Mouse (Mus musculus): Measurements from ENCODE around the gene Exph5. TPM values are rescaled to one million over a fixed set of nuclear protein-coding genes. Genes with fewer than 3 reads are reported as not detected.

The Exph5 gene
- polyA plus RNA-seq, 1 experiment from 2014 or later: 0.35 TPM

- Histone ChIP-seq H3K4me1 (replicated peaks) (no peaks in the 10 kb centered on the region; the same call in 1 of the 2 replicates), H3K36me3 (replicated peaks) (no peaks in the 10 kb centered on the region), H3K9ac (no peak overlapping the region), H3K27me3 (no peaks in the 10 kb centered on the region), H3K9me3 (replicated peaks) (no peaks in the 10 kb centered on the region), H3K27ac (replicated peaks) (no peak overlapping the region), H3K4me2 (no peak overlapping the region), H3K4me3 (replicated peaks) (no peak overlapping the region)
- 11% methylated on average over 3 of the region's 3 CpGs for WGBS (ENCODE audit: insufficient replicate concordance)
- ATAC-seq (ENCODE audit: insufficient read depth): no peak
These were observed 69.9 kb downstream of the Exph5 start for GRCm38 (mm10) chr9:53371339-53371738.

DNA sequence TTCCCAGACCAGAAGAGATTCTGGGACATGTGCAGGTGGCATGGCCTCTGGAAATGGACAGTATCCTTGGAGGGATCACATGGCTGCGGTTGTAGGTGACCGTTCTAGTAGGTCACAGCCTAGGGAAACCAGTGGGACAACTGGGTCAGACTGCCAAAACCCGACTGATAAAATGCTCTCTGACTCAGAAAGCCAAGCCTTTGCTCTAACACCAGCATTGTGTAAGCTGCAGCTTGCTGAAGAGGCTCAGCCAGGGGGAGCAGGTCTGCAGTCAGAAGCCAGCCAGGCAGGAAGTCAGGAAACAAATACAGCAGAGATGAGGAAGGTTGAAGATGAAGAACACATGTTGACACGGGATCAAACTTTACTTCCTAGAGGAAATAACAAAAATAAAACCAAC, 74.4 kb downstream of the Exph5 start:
- no peaks in the 10 kb centered on the region; the same call in 1 of the 2 replicates for H3K4me1 ChIP-seq (replicated peaks)

DNA sequence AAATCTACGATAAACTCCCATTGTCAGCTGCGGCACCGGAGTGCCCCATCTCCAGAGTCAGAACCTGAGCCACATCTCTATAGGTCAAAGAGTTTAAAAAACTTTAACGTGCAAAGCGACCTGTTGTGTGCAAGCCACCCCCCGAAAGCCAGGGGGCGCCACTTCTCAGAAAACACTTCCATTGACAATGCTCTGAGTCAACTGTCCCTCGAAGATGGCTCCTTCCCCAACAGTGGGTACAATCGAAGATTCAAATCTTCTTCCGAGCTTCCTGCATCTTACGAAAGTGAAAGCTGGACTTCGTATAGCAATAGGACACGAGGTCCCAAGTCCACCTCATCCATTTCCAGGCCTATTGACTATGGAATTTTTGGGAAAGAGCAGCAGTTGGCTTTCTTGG, 75.3 kb downstream of the Exph5 start:
- H3K27me3 ChIP-seq: no peaks in the 10 kb centered on the region
- WGBS (ENCODE audit: insufficient replicate concordance): 72% methylated on average over 13 of the region's 13 CpGs
- H3K36me3 ChIP-seq (replicated peaks): no peaks in the 10 kb centered on the region
- no peak overlapping the region for H3K4me2 ChIP-seq
- H3K9me3 ChIP-seq (replicated peaks): no peaks in the 10 kb centered on the region
- no peak overlapping the region for H3K9ac ChIP-seq
- no peak for ATAC-seq (ENCODE audit: insufficient read depth)
- no peak overlapping the region for H3K27ac ChIP-seq (replicated peaks)
- H3K4me1 ChIP-seq (replicated peaks): no peaks in the 10 kb centered on the region; the same call in 1 of the 2 replicates
- H3K4me3 ChIP-seq (replicated peaks): no peak overlapping the region

More for the DNA sequence above, 74.4 kb downstream of the Exph5 start:
- no peaks in the 10 kb centered on the region for H3K27me3 ChIP-seq
- H3K9me3 ChIP-seq (replicated peaks): no peaks in the 10 kb centered on the region
- H3K9ac ChIP-seq: no peak overlapping the region
- no peak for ATAC-seq (ENCODE audit: insufficient read depth)
- 55% methylated on average over 4 of the region's 4 CpGs for WGBS (ENCODE audit: insufficient replicate concordance)
- no peak overlapping the region for H3K4me2 ChIP-seq
- H3K4me3 ChIP-seq (replicated peaks): no peak overlapping the region
- H3K27ac ChIP-seq (replicated peaks): no peak overlapping the region
- no peaks in the 10 kb centered on the region for H3K36me3 ChIP-seq (replicated peaks)

- no peak overlapping the region for H3K9ac ChIP-seq
- ATAC-seq (ENCODE audit: insufficient read depth): no peak
These were observed 76.1 kb downstream of the Exph5 start for GRCm38 (mm10) chr9:53377597-53377996.

GRCm38 (mm10) chr9:53378171-53378570, 76.7 kb downstream of the Exph5 start:
- Histone ChIP-seq H3K4me2 (no peak overlapping the region), H3K4me3 (replicated peaks) (no peak overlapping the region), H3K9ac (no peak overlapping the region), H3K27me3 (peaks cover 8% of the 10 kb centered on the region), H3K4me1 (replicated peaks) (no peaks in the 10 kb centered on the region; the same call in 1 of the 2 replicates), H3K36me3 (replicated peaks) (no peaks in the 10 kb centered on the region), H3K27ac (replicated peaks) (no peak overlapping the region), H3K9me3 (replicated peaks) (no peaks in the 10 kb centered on the region)
- ATAC-seq (ENCODE audit: insufficient read depth): no peak
- 55% methylated on average over 3 of the region's 3 CpGs for WGBS (ENCODE audit: insufficient replicate concordance)

More at GRCm38 (mm10) chr9:53377597-53377996, 76.1 kb downstream of the Exph5 start:
- H3K4me1 ChIP-seq (replicated peaks): no peaks in the 10 kb centered on the region; the same call in 1 of the 2 replicates
- no peaks in the 10 kb centered on the region for H3K36me3 ChIP-seq (replicated peaks)
- peaks cover 2% of the 10 kb centered on the region; the same call in 1 of the 2 replicates for H3K27me3 ChIP-seq
- H3K4me2 ChIP-seq: no peak overlapping the region
- 32% methylated on average over 5 of the region's 5 CpGs for WGBS (ENCODE audit: insufficient replicate concordance)
- H3K4me3 ChIP-seq (replicated peaks): no peak overlapping the region
- no peak overlapping the region for H3K27ac ChIP-seq (replicated peaks)
- H3K9me3 ChIP-seq (replicated peaks): no peaks in the 10 kb centered on the region

GRCm38 (mm10) chr9:53380595-53380994, 79.1 kb downstream of the Exph5 start:
- Histone ChIP-seq H3K27ac (replicated peaks) (no peak overlapping the region), H3K9me3 (replicated peaks) (no peaks in the 10 kb centered on the region), H3K27me3 (peaks cover 27% of the 10 kb centered on the region), H3K4me3 (replicated peaks) (no peak overlapping the region), H3K4me2 (no peak overlapping the region), H3K9ac (no peak overlapping the region), H3K36me3 (replicated peaks) (no peaks in the 10 kb centered on the region), H3K4me1 (replicated peaks) (peaks cover 5% of the 10 kb centered on the region)
- 17% methylated on average over 2 of the region's 2 CpGs for WGBS (ENCODE audit: insufficient replicate concordance)
- ATAC-seq (ENCODE audit: insufficient read depth): no peak

GRCm38 (mm10) chr9:53381113-53381615, 79.7 kb downstream of the Exph5 start:
- Histone ChIP-seq H3K9ac (no peak overlapping the region), H3K9me3 (replicated peaks) (no peaks in the 10 kb centered on the region), H3K4me3 (replicated peaks) (no peak overlapping the region), H3K4me2 (no peak overlapping the region), H3K4me1 (replicated peaks) (peaks cover 5% of the 10 kb centered on the region), H3K36me3 (replicated peaks) (no peaks in the 10 kb centered on the region), H3K27ac (replicated peaks) (no peak overlapping the region), H3K27me3 (peaks cover 30% of the 10 kb centered on the region)
- ATAC-seq (ENCODE audit: insufficient read depth): no peak
- WGBS (ENCODE audit: insufficient replicate concordance): 66% methylated on average over 5 of the region's 5 CpGs

GRCm38 (mm10) chr9:53383951-53384866, 82.7 kb downstream of the Exph5 start, which contains the start of gene Kdelc2:
Gene Kdelc2 (plus strand): TSS chr9:53384025.
- peak within 1 kb of the TSS; percentile 70 for H3K4me2 ChIP-seq
- H3K27me3 ChIP-seq: peaks cover 30% of the 10 kb centered on the region
- H3K9ac ChIP-seq: peak within 1 kb of the TSS; percentile 54
- peaks cover 5% of the 10 kb centered on the region for H3K4me1 ChIP-seq (replicated peaks)
- WGBS (ENCODE audit: insufficient replicate concordance): under 1% methylated on average over 75 of the region's 75 CpGs
- H3K4me3 ChIP-seq (replicated peaks): peak within 1 kb of the TSS; percentile 62
- H3K27ac ChIP-seq (replicated peaks): peak within 1 kb of the TSS; percentile 79
- H3K36me3 ChIP-seq (replicated peaks): 0 out of 2 replicates have a peak, but pooled peaks cover 2% of the 10 kb centered on the region
- peak; percentile 76 for ATAC-seq (ENCODE audit: insufficient read depth)
- no peaks in the 10 kb centered on the region for H3K9me3 ChIP-seq (replicated peaks)

- H3K27ac ChIP-seq (replicated peaks): peak overlapping the region; percentile 79
- 0 out of 2 replicates have a peak, but pooled peaks cover 2% of the 10 kb centered on the region for H3K36me3 ChIP-seq (replicated peaks)
- no peak for ATAC-seq (ENCODE audit: insufficient read depth)
These were observed 83.4 kb downstream of the Exph5 start for GRCm38 (mm10) chr9:53384873-53385272.

GRCm38 (mm10) chr9:53387431-53387830, 86.0 kb downstream of the Exph5 start:
- no peak for ATAC-seq (ENCODE audit: insufficient read depth)

More at GRCm38 (mm10) chr9:53384873-53385272, 83.4 kb downstream of the Exph5 start:
- H3K4me3 ChIP-seq (replicated peaks): peak overlapping the region; percentile 62
- peaks cover 5% of the 10 kb centered on the region for H3K4me1 ChIP-seq (replicated peaks)
- no peaks in the 10 kb centered on the region for H3K9me3 ChIP-seq (replicated peaks)
- no peak overlapping the region for H3K9ac ChIP-seq
- H3K4me2 ChIP-seq: peak overlapping the region; percentile 70
- H3K27me3 ChIP-seq: peaks cover 30% of the 10 kb centered on the region
- WGBS (ENCODE audit: insufficient replicate concordance): 20% methylated on average over 8 of the region's 8 CpGs

GRCm38 (mm10) chr9:53389109-53389508, 87.6 kb downstream of the Exph5 start:
- 69% methylated on average over 3 of the region's 3 CpGs for WGBS (ENCODE audit: insufficient replicate concordance)
- H3K36me3 ChIP-seq (replicated peaks): peaks cover 2% of the 10 kb centered on the region; the same call in 1 of the 2 replicates
- no peak overlapping the region for H3K27ac ChIP-seq (replicated peaks)
- no peak overlapping the region for H3K9ac ChIP-seq
- H3K4me1 ChIP-seq (replicated peaks): peaks cover 4% of the 10 kb centered on the region
- no peaks in the 10 kb centered on the region for H3K9me3 ChIP-seq (replicated peaks)
- no peak for ATAC-seq (ENCODE audit: insufficient read depth)
- H3K4me2 ChIP-seq: no peak overlapping the region
- H3K27me3 ChIP-seq: peaks cover 16% of the 10 kb centered on the region
- no peak overlapping the region for H3K4me3 ChIP-seq (replicated peaks)

More at GRCm38 (mm10) chr9:53387431-53387830, 86.0 kb downstream of the Exph5 start:
- H3K27me3 ChIP-seq: peaks cover 29% of the 10 kb centered on the region
- peaks cover 5% of the 10 kb centered on the region for H3K4me1 ChIP-seq (replicated peaks)
- H3K9ac ChIP-seq: no peak overlapping the region
- no peak overlapping the region for H3K27ac ChIP-seq (replicated peaks)
- H3K4me3 ChIP-seq (replicated peaks): no peak overlapping the region
- H3K36me3 ChIP-seq (replicated peaks): peaks cover 2% of the 10 kb centered on the region; the same call in 1 of the 2 replicates
- no peak overlapping the region for H3K4me2 ChIP-seq
- WGBS (ENCODE audit: insufficient replicate concordance): 27% methylated on average over 2 of the region's 2 CpGs
- H3K9me3 ChIP-seq (replicated peaks): no peaks in the 10 kb centered on the region
